Mouse (Mus musculus): Measurements from ENCODE around the gene Cd36.
A peak's percentile ranks its signal among the peaks of the same experiment; 100 is the strongest.
"Not testable (repeated sequence)": the region's sequence is repeated elsewhere in the genome, so short reads cannot be mapped to it uniquely, and the experiment has no call there.

Gene Cd36

GRCm38 (mm10) chr5:17888598-17888997, at the start of gene Cd36:
Gene Cd36 (minus strand): TSS chr5:17888801.
- no peak for DNase-seq

DNA sequence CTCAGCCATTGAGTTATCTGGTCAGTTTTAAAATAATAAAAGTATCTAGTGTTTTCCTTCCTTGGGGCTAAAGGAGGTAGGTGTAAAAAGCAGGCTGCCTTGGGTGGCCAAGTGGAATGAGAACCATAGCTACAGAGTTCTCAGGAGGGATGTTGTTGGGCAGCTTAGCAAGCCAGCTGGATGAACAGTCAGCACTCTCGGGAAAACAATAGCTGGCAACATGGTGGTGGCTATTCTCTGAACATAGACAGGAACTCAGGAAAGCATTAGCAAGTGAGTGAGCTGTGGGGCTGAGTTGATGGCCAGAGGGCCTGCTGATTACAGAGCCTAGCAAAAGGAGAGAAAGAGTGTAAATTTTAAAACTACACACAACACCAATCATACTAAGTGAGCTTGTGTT, 45.9 kb upstream of the Cd36 start:
- DNase-seq: no peak

- not testable (repeated sequence) for DNase-seq
Observed at GRCm38 (mm10) chr5:17931588-17931987, 43.0 kb upstream of the Cd36 start.

- no peak for DNase-seq
Observed at GRCm38 (mm10) chr5:17929006-17929567, 40.5 kb upstream of the Cd36 start.

- DNase-seq: no peak
Observed at GRCm38 (mm10) chr5:17928471-17928870, 39.9 kb upstream of the Cd36 start.

GRCm38 (mm10) chr5:17924085-17924518, 35.5 kb upstream of the Cd36 start:
- no peak for DNase-seq

DNA sequence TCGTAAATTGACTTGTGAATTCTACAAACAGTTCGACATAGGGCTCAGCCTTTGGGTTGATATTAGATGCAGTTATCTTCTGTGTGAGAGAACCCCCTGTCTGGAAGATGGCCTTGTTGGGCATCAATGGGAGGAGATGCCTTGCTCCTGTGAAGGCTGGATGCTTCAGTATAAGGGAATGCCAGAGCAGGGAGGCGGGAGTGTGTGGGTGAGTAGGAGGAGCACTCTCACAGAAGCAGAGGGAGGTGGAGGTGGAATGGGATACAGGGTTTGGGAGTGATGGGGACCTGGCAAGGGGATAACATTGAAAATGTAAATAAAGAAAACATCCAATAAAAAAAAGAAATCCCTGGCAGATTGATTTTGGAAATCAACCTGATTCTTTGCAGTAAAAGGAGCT, 35.0 kb upstream of the Cd36 start:
- no peak for DNase-seq

DNA sequence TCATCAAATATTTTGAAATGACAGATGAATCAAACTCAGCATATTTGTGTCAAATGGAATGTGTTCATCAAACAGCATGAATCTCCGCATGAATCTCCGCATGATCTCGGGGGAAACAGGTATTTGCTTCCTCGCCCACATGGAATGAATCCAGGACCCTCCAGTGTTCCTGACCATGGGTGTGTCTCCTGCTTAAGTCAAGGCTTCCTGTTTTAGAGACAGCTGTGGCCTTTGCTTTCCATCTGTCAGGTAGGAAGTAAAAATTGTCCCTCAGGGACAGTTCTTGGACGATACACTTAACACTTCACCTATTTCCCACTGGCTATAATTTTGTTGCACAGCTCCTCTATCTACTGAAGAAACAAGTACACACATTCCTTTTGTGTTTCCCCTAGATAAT, 30.4 kb upstream of the Cd36 start:
- DNase-seq: no peak

DNA sequence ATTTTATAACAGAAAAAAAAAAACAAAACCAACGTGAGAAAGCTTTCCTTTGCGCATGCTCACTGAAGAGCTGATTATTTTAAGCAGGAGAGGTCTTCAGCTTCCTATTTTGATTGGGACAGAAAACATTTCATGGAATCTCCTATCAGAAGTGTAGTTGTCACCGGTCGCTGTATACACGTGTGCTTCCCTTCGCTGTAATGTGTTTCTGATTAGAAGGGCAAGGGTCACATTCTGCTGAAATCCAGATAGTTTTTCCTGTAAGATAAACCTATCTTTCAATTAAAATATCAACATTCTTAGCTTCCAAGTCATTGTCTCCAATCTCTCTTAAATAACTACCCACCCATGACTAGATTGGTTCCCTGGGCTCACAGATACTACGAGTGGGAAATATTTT, 16.2 kb upstream of the Cd36 start:
- DNase-seq: no peak

- no peak for DNase-seq
Observed at GRCm38 (mm10) chr5:17898948-17899347, 10.3 kb upstream of the Cd36 start.

- DNase-seq: not testable (repeated sequence)
Observed at GRCm38 (mm10) chr5:17897641-17898040, 9.0 kb upstream of the Cd36 start.

GRCm38 (mm10) chr5:17893577-17894172, 5.1 kb upstream of the Cd36 start:
- no peak for DNase-seq

DNA sequence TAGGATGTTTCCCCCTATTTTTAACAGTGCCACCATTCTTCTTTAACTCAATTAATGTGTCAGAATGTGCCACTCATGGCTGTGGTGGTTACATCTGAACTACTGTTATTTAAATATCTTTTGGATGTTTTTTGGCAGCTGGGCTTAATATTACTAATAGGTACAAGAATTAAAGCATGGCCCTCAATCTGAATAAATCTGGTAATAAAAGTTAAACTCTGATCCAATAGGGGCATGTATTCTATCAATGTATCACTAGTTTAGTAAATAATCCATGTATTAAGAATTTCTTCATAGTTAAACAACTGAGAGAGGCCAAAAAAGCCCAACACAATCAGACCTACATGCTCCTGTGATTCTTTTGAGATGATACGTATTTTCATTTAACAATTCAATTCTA, 690 bp upstream of the Cd36 start:
- DNase-seq: no peak

DNA sequence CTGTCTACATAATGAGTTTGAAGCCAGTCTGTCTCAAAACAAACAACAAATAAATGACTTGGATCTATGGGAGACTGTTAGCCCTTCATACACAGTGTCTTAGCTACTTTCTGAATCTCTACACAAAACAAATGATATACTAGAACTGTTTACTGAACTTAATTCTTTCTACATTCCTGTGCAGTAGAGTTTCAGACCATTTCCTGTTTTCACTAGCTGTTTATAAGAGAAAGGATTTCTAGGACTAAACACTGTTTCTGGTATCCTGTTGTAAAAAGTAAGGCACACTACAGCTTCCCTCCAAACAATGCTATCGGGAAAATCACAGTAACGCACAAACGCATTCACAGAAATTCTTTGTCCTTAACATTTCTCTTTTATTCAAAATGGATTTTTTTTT, 2.2 kb downstream of the Cd36 start:
- DNase-seq: no peak

GRCm38 (mm10) chr5:17883357-17883875, 5.2 kb downstream of the Cd36 start:
- DNase-seq: no peak

- no peak for DNase-seq
Observed at GRCm38 (mm10) chr5:17881542-17881896, 7.1 kb downstream of the Cd36 start.

DNA sequence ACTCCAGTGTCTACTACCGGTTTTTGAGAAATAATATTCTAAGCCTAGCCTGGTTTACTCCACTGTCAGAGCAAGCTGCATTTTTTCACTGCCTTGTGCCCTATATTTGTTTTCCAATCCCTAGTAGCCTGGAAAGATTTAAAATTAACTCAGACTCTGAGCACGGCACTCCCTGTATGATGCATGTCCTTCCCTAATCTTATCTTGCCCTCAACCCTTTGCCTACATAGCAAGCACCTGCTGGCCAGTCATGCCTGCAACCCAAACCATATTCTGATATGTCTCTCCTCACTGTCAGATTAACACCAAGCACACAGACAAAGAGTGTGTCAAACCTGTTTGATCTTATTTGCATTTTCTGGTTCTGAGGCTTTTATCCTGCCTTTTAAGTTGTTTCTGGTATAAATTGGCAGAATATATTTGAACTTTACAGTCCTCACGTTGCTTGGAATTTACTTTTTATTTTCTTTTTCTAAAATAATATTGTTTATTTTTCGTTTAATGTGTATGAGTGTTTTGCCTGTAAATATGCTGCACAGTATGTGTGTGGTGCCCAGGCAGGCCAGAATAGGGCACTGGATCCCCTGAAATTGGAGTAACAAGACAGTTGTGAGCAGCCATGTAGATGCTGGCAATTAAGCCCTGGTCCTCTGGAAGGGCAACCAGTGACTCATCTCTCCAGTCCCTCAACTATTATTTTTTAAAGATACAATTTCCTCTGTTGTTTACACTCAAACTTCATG, 7.6 kb downstream of the Cd36 start:
- peak; percentile 7 for DNase-seq

GRCm38 (mm10) chr5:17879924-17880323, 8.7 kb downstream of the Cd36 start:
- no peak for DNase-seq

DNA sequence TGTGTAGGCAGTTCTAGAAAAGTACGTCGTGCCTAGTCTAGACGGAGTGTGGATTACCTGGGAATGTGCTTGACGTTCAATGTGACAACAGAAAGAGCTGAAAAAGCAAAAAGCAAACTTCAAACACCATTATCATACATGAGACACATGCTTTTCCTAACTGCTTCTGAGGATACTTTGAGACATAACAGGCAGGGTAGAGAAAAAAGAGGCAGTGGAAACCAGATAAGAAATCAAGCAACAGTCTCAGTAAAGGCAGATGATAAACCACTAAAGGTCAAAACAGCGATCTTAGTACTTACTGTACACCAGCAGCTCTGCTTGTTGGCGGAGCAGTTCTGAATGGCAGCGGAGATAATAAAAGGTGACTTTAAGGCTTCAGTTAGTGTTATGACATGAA, 11.6 kb downstream of the Cd36 start:
- no peak for DNase-seq

DNA sequence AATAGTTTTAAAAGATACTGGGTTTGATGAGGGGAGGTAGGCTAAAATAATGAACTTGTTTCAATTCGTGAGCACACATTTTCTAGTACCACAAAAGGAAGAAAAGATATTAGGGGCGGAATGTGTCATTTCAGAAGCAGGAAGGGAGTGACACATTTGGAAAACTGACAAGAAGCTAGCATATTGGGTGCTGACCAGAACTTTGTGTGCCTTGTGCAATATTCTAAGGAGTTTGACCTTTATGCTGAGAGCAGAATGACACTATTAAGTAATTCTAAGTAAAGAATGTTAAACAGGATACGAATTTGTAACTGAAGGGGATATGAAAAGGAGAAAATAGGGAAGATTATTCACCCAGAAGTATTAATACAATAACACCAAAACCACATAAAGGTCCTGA, 12.0 kb downstream of the Cd36 start:
- DNase-seq: no peak

DNA sequence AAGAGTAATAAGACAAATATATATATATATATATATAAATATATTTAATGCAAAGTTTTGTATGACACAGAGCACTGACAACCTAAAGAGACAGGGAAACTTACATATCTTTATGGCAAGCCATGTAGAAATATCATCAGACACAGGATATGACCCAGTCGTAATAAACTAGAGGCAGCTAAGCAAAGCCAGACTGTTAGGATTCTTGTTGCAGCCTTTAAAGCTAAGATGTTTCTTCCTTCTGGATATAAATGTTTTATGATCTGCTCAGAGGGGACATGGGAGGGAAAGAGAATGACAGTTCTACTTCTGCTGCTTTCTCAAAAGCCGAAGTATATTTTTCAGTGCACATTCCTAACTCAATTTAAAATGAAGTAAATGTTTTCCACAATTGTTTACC, 14.3 kb downstream of the Cd36 start:
- DNase-seq: no peak

DNA sequence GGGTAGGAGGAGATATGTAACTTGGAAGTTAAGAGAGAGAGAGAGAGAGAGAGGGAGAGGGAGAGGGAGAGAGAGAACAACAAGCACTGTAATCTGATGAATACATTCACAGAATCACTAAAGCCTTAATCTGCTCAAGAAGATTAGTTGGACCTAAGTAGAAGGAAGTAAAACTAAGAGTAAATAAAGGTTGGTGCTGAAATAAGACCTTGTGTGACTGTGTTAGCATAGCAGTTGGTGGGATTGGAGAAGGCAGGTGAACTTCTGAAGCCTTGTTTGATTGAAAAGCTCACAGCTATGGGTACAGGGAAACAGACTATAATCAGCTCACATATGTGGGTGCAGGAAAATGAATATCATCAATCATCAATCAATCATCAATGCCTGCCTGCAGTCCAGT, 23.2 kb downstream of the Cd36 start:
- no peak for DNase-seq

GRCm38 (mm10) chr5:17863085-17863484, 25.5 kb downstream of the Cd36 start:
- no peak for DNase-seq

DNA sequence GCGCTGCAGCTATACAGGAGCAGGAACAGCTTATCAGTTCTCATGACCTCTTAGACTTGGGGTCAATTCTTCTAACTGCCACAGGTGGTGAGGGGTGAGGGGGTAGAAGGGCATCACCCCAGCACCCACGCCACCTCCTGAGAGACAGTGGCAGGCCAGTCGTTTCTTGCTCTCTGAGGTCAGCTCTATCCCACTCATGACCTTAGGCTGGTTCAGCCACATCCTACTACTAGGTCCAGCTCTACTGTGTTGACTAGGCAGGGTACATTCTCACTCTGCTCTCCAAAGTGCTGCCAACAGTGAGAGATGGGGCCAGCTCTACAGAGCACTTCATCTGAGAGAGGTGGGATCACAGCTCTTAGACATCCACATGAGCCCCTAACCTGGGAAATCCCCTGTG, 30.2 kb downstream of the Cd36 start:
- DNase-seq: no peak

All from liver (tissue).